Mouse (Mus musculus) stomach, postnatal 0 days (tissue): ENCODE results near the gene Olfr1249.
"Not testable (repeated sequence)": the region's sequence is repeated elsewhere in the genome, so short reads cannot be mapped to it uniquely, and the experiment has no call there.

ENCODE experiments used
- CTCF ChIP-seq: IDR thresholded peaks from 2 replicates; pipeline ENCODE4 v1.5.1; 2016; ENCODE audit warnings: antibody characterized with exemption, low read depth, mild to moderate bottlenecking, moderate library complexity
- EP300 ChIP-seq: optimal IDR thresholded peaks from 2 replicates; pipeline ENCODE3; 2016; ENCODE audit warnings: antibody characterized with exemption

- not testable (repeated sequence) for TF ChIP-seq EP300, CTCF
These were observed 16.6 kb downstream of the Olfr1249 start, which contains the start of gene Olfr1248 for GRCm38 (mm10) chr2:89618145-89618544.
